Mouse (Mus musculus) MEL (cell line): ENCODE results near the gene Tas1r2. TPM values are rescaled to one million over a fixed set of nuclear protein-coding genes. Genes with fewer than 3 reads are reported as not detected.

Experiments used
- DNase-seq: peaks from one replicate; pipeline ENCODE4 v3.0.0; 2011; ENCODE audit warnings: low read depth, low spot score
- H3K27ac ChIP-seq: 2 replicates; pipeline ENCODE4 v1.5.1; 2012; ENCODE audit warnings: low read depth, mild to moderate bottlenecking, control low read depth, low read length, moderate library complexity; ENCODE audit not compliant: control insufficient read depth
- H3K27me3 ChIP-seq, 2 experiments: fragments of 150-350 bp in 1 of 2; sonication (generic) in 1 of 2; 2 replicates each; pipeline ENCODE4 v1.6.1; 2012; ENCODE audit warnings: low read length in 2 of 2, mild to moderate bottlenecking in 2 of 2, improper control_type of control experiment in 1 of 2, moderate library complexity in 1 of 2; ENCODE audit not compliant: insufficient read depth in 2 of 2, control insufficient read depth in 1 of 2
- H3K36me3 ChIP-seq, 2 experiments: 2 replicates each; pipeline ENCODE4 v1.6.1; 2012 to 2014; ENCODE audit warnings: low read length in 2 of 2, improper control_type of control experiment in 1 of 2, inconsistent platforms in 1 of 2, mild to moderate bottlenecking in 1 of 2; ENCODE audit not compliant: insufficient read depth in 2 of 2, control insufficient read depth in 1 of 2
- H3K4me1 ChIP-seq, 2 experiments: fragments of 150-350 bp in 1 of 2; sonication (generic) in 1 of 2; 2 replicates each; pipeline ENCODE4 v1.6.1; 2012; ENCODE audit warnings: low read length in 2 of 2, improper control_type of control experiment in 1 of 2, mild to moderate bottlenecking in 1 of 2; ENCODE audit not compliant: insufficient read depth in 2 of 2, control insufficient read depth in 1 of 2
- H3K4me3 ChIP-seq, 2 experiments: fragments of 150-350 bp in 1 of 2; sonication (generic) in 1 of 2; 2 replicates each; pipeline ENCODE4 v1.5.1; 2012; ENCODE audit warnings: low read depth in 2 of 2, low read length in 2 of 2, mild to moderate bottlenecking in 2 of 2, moderate library complexity in 2 of 2, control low read depth in 1 of 2, improper control_type of control experiment in 1 of 2; ENCODE audit not compliant: control insufficient read depth in 1 of 2, insufficient read depth in 1 of 2
- H3K79me2 ChIP-seq: 2 replicates; pipeline ENCODE4 v1.6.1; 2012; ENCODE audit warnings: mild to moderate bottlenecking, low read length, moderate library complexity; ENCODE audit not compliant: control insufficient read depth, poor library complexity, insufficient read depth
- H3K9ac ChIP-seq: 2 replicates; pipeline ENCODE4 v1.6.1; 2012; ENCODE audit warnings: low read depth, mild to moderate bottlenecking, control low read depth, low read length, moderate library complexity; ENCODE audit not compliant: control insufficient read depth, poor library complexity, severe bottlenecking
- H3K9me3 ChIP-seq: fragments of 150-350 bp; sonication (generic); replicated peaks from 2 replicates; pipeline ENCODE4 v1.6.1; 2012; ENCODE audit warnings: mild to moderate bottlenecking, low read length, improper control_type of control experiment, moderate library complexity; ENCODE audit not compliant: insufficient read depth
- CHD1 ChIP-seq: IDR thresholded peaks from 2 replicates; pipeline ENCODE4 v1.6.1; 2012; ENCODE audit warnings: low read depth, mild to moderate bottlenecking, inconsistent platforms, low read length, improper control_type of control experiment
- CHD2 ChIP-seq: IDR thresholded peaks from 2 replicates; pipeline ENCODE4 v1.6.1; 2011; ENCODE audit warnings: low read length, improper control_type of control experiment
- CTCF ChIP-seq, 3 experiments: IDR thresholded peaks in 2 of 3; conservative IDR thresholded peaks in 1 of 3; 2 replicates each; pipeline ENCODE4 v1.5.1; 2011 to 2012; ENCODE audit warnings: low read length in 3 of 3, low read depth in 2 of 3, mild to moderate bottlenecking in 2 of 3, improper control_type of control experiment in 1 of 3, inconsistent platforms in 1 of 3, mixed read lengths in 1 of 3, moderate library complexity in 1 of 3; ENCODE audit not compliant: control insufficient read depth in 1 of 3, insufficient read depth in 1 of 3, poor library complexity in 1 of 3, severe bottlenecking in 1 of 3
- GABPA ChIP-seq: IDR thresholded peaks from 2 replicates; pipeline ENCODE4 v1.6.1; 2012; ENCODE audit warnings: low read depth, mild to moderate bottlenecking, inconsistent platforms, low read length, improper control_type of control experiment, moderate library complexity
- KAT2A ChIP-seq: conservative IDR thresholded peaks from 2 replicates; pipeline ENCODE4 v1.6.1; 2012; ENCODE audit warnings: low read depth, low read length, improper control_type of control experiment, inconsistent platforms
- MAX ChIP-seq: IDR thresholded peaks from 2 replicates; pipeline ENCODE4 v1.6.1; 2011; ENCODE audit warnings: low read length, improper control_type of control experiment
- MEF2A ChIP-seq: IDR thresholded peaks from 2 replicates; pipeline ENCODE4 v1.6.1; 2014; ENCODE audit warnings: low read depth, mild to moderate bottlenecking, inconsistent platforms, low read length, improper control_type of control experiment; ENCODE audit not compliant: poor library complexity, insufficient replicate concordance, severe bottlenecking; ENCODE audit errors: extremely low read depth
- NELFE ChIP-seq: IDR thresholded peaks from 2 replicates; pipeline ENCODE4 v1.6.1; 2011; ENCODE audit warnings: low read depth, low read length, improper control_type of control experiment
- POLR2AphosphoS2 ChIP-seq: IDR thresholded peaks from 2 replicates; pipeline ENCODE4 v1.6.1; 2011; ENCODE audit warnings: low read length, improper control_type of control experiment
- RCOR1 ChIP-seq: IDR thresholded peaks from 2 replicates; pipeline ENCODE4 v1.6.1; 2012; ENCODE audit warnings: low read depth, mild to moderate bottlenecking, inconsistent platforms, low read length, improper control_type of control experiment
- SIN3A ChIP-seq: IDR thresholded peaks from 2 replicates; pipeline ENCODE4 v1.6.1; 2012; ENCODE audit warnings: low read length, improper control_type of control experiment, inconsistent platforms
- TBP ChIP-seq: IDR thresholded peaks from 2 replicates; pipeline ENCODE4 v1.8.0; 2011; ENCODE audit warnings: low read depth, low read length, improper control_type of control experiment
- TCF12 ChIP-seq: IDR thresholded peaks from 2 replicates; pipeline ENCODE4 v1.6.1; 2014; ENCODE audit warnings: low read depth, mild to moderate bottlenecking, inconsistent platforms, low read length, improper control_type of control experiment, moderate library complexity
- UBTF ChIP-seq: IDR thresholded peaks from 2 replicates; pipeline ENCODE4 v1.6.1; 2012; ENCODE audit warnings: low read depth, mild to moderate bottlenecking, inconsistent platforms, low read length, improper control_type of control experiment, moderate library complexity, borderline replicate concordance; ENCODE audit not compliant: insufficient read depth
- USF2 ChIP-seq, 2 experiments: IDR thresholded peaks; 2 replicates each; pipeline ENCODE4 v1.6.1; 2011 to 2012; ENCODE audit warnings: improper control_type of control experiment in 2 of 2, low read length in 2 of 2, borderline replicate concordance in 1 of 2, inconsistent platforms in 1 of 2, low read depth in 1 of 2, mild to moderate bottlenecking in 1 of 2; ENCODE audit not compliant: insufficient read depth in 1 of 2
- ZC3H11A ChIP-seq: IDR thresholded peaks from 2 replicates; pipeline ENCODE4 v1.6.1; 2012; ENCODE audit warnings: low read depth, mild to moderate bottlenecking, inconsistent platforms, low read length, improper control_type of control experiment
- ZMIZ1 ChIP-seq: IDR thresholded peaks from 2 replicates; pipeline ENCODE4 v1.6.1; 2012; ENCODE audit warnings: low read depth, mild to moderate bottlenecking, inconsistent platforms, low read length, improper control_type of control experiment, moderate library complexity
- polyA plus RNA-seq, 2 experiments: library from polyadenylated mRNA; stranded (reverse) in 1 of 2; unstranded in 1 of 2; fragments of >175 nt in 1 of 2; fragments of >200 nt in 1 of 2; gene quantifications; 2 replicates each; pipeline versions ENCODE4 v1.2.1 to v1.2.4; 2012; ENCODE audit warnings: low replicate concordance in 2 of 2, low read depth in 1 of 2; ENCODE audit not compliant: insufficient read length in 2 of 2, insufficient read depth in 1 of 2, missing spikeins in 1 of 2
- total RNA-seq: library from RNA; depleted of rRNA; stranded (reverse); fragments of 300-350 nt; gene quantifications from 2 replicates; pipeline ENCODE4 v1.2.3, GENCODE M21; 2012; rRNA removed

The Tas1r2 gene
- total RNA-seq, result not detected in 2 replicates
- not detected for polyA plus RNA-seq

DNA sequence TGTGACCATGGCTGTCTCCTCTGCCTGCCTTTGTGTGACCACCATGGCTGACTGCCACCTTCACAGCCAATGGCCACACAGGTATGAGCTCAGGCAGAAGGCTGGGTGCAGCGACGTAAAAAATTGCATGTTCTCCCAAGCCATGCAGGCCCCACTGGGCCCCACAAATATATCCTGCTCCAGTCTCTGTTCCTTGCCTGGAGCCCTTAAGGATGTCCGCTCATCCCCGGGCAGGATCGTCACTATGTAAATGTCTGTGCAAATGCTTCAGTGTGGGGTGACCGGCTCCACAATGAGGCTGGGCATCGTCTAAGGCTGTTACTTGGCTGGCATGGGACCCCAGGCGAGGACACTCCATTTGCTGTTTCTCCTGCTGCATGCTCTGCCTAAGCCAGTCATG, at the start of gene Tas1r2:
Tas1r2 (plus strand) TSS at position 301 of the 400 bp plus-strand sequence.
- Histone ChIP-seq H3K27ac (no peak within 1 kb of the TSS), H3K9me3 (no peaks in the 10 kb centered on the region), H3K36me3 (no peaks in the 10 kb centered on the region), H3K79me2 (no peaks in the 10 kb centered on the region), H3K27me3 (no peaks in the 10 kb centered on the region), H3K9ac (no peak within 1 kb of the TSS), H3K4me3 (no peak within 1 kb of the TSS), H3K4me1 (no peaks in the 10 kb centered on the region)
- no peak for TF ChIP-seq POLR2AphosphoS2
- TF ChIP-seq CTCF (IDR thresholded peaks at IDR 0.05 in 2 of 3, conservative IDR thresholded peaks at IDR 0.05 in 1 of 3; ENCODE audit: control insufficient read depth in 1 of 3, insufficient read depth in 1 of 3, low read depth in 2 of 3, low read length in 3 of 3, poor library complexity in 1 of 3, severe bottlenecking in 1 of 3), result no peak
- DNase-seq, result no peak

DNA sequence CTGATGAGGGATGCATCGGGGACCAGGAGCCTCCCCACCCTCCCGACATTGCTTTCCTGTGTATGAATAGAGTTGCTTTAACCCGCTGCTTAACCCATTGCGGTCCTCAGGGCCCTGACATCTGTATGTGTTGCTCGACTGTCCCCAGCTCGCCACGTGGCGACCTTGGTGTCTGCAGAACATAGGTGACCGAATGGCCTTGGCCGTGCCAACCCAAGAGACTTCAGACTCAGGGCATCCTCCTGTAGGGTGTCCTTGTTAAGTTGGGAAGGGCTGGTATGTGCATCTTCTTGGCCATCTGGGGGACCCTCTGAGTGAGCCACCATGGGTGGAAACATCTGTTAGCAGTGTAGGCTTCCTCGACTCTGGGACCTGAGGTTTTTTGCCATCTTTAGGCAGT, 48.1 kb upstream of the Tas1r2 start:
- TF ChIP-seq RCOR1 (no peak), CHD2 (no peak), UBTF (no peak), TCF12 (no peak), MAX (no peak), GABPA (no peak), MEF2A (no peak), ZC3H11A (no peak), TBP (no peak), SIN3A (no peak), ZMIZ1 (no peak), NELFE (no peak), CHD1 (no peak), KAT2A (no peak), USF2 (IDR thresholded peaks at IDR 0.05; ENCODE audit: borderline replicate concordance in 1 of 2, insufficient read depth in 1 of 2, low read depth in 1 of 2, low read length in 2 of 2) (no peak)
- TF ChIP-seq, all 39 proteins: peak for 0
- H3K9me3 ChIP-seq, result no peaks in the 10 kb centered on the region
- no peak overlapping the region for H3K27ac ChIP-seq
- DNase-seq, result no peak
- H3K4me3 ChIP-seq, result no peak overlapping the region
- no peaks in the 10 kb centered on the region for H3K27me3 ChIP-seq
- H3K9ac ChIP-seq, result no peak overlapping the region
- H3K79me2 ChIP-seq, result no peaks in the 10 kb centered on the region
- no peaks in the 10 kb centered on the region for H3K4me1 ChIP-seq
- H3K36me3 ChIP-seq, result no peaks in the 10 kb centered on the region
